Mouse (Mus musculus) forebrain, embryonic 15.5 days (tissue): ENCODE results near the gene Rbfox1. TPM values are rescaled to one million over a fixed set of nuclear protein-coding genes. Genes with fewer than 3 reads are reported as not detected.

Source experiments
- ATAC-seq: fragments of 200-750 bp; cut with Nextera tagmentation; replicated peaks from 2 replicates; pipeline ENCODE4 v1.8.0; 2017; ENCODE audit warnings: mild to moderate bottlenecking, moderate TSS enrichment, moderate library complexity
- H3K27ac ChIP-seq: fragments of 300-500 bp; sonication (generic); replicated peaks from 2 replicates; pipeline ENCODE4 v1.5.1; 2015; ENCODE audit warnings: mild to moderate bottlenecking, inconsistent platforms
- H3K27me3 ChIP-seq: fragments of 300-500 bp; sonication (generic); 2 replicates; pipeline ENCODE4 v1.6.1; 2015; ENCODE audit warnings: inconsistent platforms
- H3K36me3 ChIP-seq: fragments of 300-500 bp; sonication (generic); 2 replicates; pipeline ENCODE4 v1.6.1; 2015; ENCODE audit warnings: mild to moderate bottlenecking, inconsistent platforms
- H3K4me1 ChIP-seq: fragments of 300-500 bp; sonication (generic); 2 replicates; pipeline ENCODE4 v1.6.1; 2015; ENCODE audit warnings: inconsistent platforms
- H3K4me2 ChIP-seq: fragments of 300-500 bp; sonication (generic); replicated peaks from 2 replicates; pipeline ENCODE4 v1.6.1; 2015; ENCODE audit warnings: mild to moderate bottlenecking, inconsistent platforms
- H3K4me3 ChIP-seq: fragments of 300-500 bp; sonication (generic); 2 replicates; pipeline ENCODE4 v1.5.1; 2015; ENCODE audit warnings: mild to moderate bottlenecking, inconsistent platforms
- H3K9ac ChIP-seq: fragments of 300-500 bp; sonication (generic); replicated peaks from 2 replicates; pipeline ENCODE4 v1.6.1; 2015; ENCODE audit warnings: mild to moderate bottlenecking, inconsistent platforms
- H3K9me3 ChIP-seq: fragments of 300-500 bp; sonication (generic); 2 replicates; pipeline ENCODE4 v1.6.1; 2016; ENCODE audit warnings: inconsistent platforms
- WGBS: fragments of 180-500 bp; shearing (Covaris S2); methylation state at CpG from one replicate; pipeline ENCODE4 v1.1.7; 2015; ENCODE audit warnings: mixed read lengths; 5-methylcytosine and 5-hydroxymethylcytosine counted together
- polyA plus RNA-seq: library from polyadenylated mRNA; unstranded; fragments of >200 nt; fragmentation: Nextera tagmentation; extraction: Ambion mirVana; gene quantifications from 2 replicates; pipeline ENCODE4 v1.2.1, GENCODE M21; 2015

The Rbfox1 gene
- polyA plus RNA-seq, 1 experiment from 2014 or later: 173 TPM

GRCm38 (mm10) chr16:5910742-5911141, 25.6 kb downstream of the Rbfox1 start:
- Histone ChIP-seq H3K36me3 (no peaks in the 10 kb centered on the region), H3K27me3 (no peaks in the 10 kb centered on the region), H3K9me3 (no peaks in the 10 kb centered on the region), H3K4me3 (no peak overlapping the region), H3K27ac (no peak overlapping the region), H3K9ac (no peak overlapping the region), H3K4me1 (peaks cover 17% of the 10 kb centered on the region), H3K4me2 (no peak overlapping the region)
- no peak for ATAC-seq
- 67% methylated on average over 5 of the region's 5 CpGs for WGBS

- Histone ChIP-seq H3K4me2 (no peak overlapping the region), H3K4me1 (peaks cover 19% of the 10 kb centered on the region), H3K27ac (peak overlapping the region; percentile 4; the same call in 1 of the 2 replicates), H3K9ac (no peak overlapping the region), H3K4me3 (no peak overlapping the region), H3K36me3 (no peaks in the 10 kb centered on the region), H3K9me3 (no peaks in the 10 kb centered on the region), H3K27me3 (no peaks in the 10 kb centered on the region)
- ATAC-seq: peak; percentile 72
- 17% methylated on average over 2 of the region's 2 CpGs for WGBS
Measured at GRCm38 (mm10) chr16:5911880-5912327, 26.7 kb downstream of the Rbfox1 start.

- H3K4me2 ChIP-seq: no peak overlapping the region
- no peak overlapping the region for H3K4me3 ChIP-seq
- no peak overlapping the region for H3K9ac ChIP-seq
- no peaks in the 10 kb centered on the region for H3K36me3 ChIP-seq
- no peaks in the 10 kb centered on the region for H3K9me3 ChIP-seq
- 0 out of 2 replicates have a peak, but pooled peaks cover 3% of the 10 kb centered on the region for H3K4me1 ChIP-seq
- no peak for ATAC-seq
- H3K27me3 ChIP-seq: no peaks in the 10 kb centered on the region
- H3K27ac ChIP-seq: no peak overlapping the region
Measured at GRCm38 (mm10) chr16:5917937-5918336, 32.8 kb downstream of the Rbfox1 start.

GRCm38 (mm10) chr16:5926986-5927385, 41.8 kb downstream of the Rbfox1 start:
- Histone ChIP-seq H3K4me1 (no peaks in the 10 kb centered on the region), H3K4me3 (no peak overlapping the region), H3K9me3 (no peaks in the 10 kb centered on the region), H3K27me3 (no peaks in the 10 kb centered on the region), H3K4me2 (no peak overlapping the region), H3K9ac (no peak overlapping the region), H3K36me3 (no peaks in the 10 kb centered on the region), H3K27ac (no peak overlapping the region)
- no peak for ATAC-seq
- 0% methylated on average over 1 of the region's 1 CpGs for WGBS

GRCm38 (mm10) chr16:5931680-5932079, 46.5 kb downstream of the Rbfox1 start:
- Histone ChIP-seq H3K9me3 (no peaks in the 10 kb centered on the region), H3K27me3 (no peaks in the 10 kb centered on the region), H3K4me2 (no peak overlapping the region), H3K4me1 (no peaks in the 10 kb centered on the region), H3K4me3 (no peak overlapping the region), H3K36me3 (no peaks in the 10 kb centered on the region), H3K9ac (no peak overlapping the region), H3K27ac (no peak overlapping the region)
- 27% methylated on average over 7 of the region's 7 CpGs for WGBS
- ATAC-seq: peak; percentile 53

- WGBS: 66% methylated on average over 4 of the region's 4 CpGs
- no peak for ATAC-seq
Measured at GRCm38 (mm10) chr16:5940016-5940415, 54.9 kb downstream of the Rbfox1 start.

GRCm38 (mm10) chr16:5945682-5946081, 60.5 kb downstream of the Rbfox1 start:
- Histone ChIP-seq H3K9me3 (no peaks in the 10 kb centered on the region), H3K4me1 (no peaks in the 10 kb centered on the region), H3K27ac (no peak overlapping the region), H3K36me3 (no peaks in the 10 kb centered on the region), H3K4me3 (no peak overlapping the region), H3K9ac (no peak overlapping the region), H3K27me3 (no peaks in the 10 kb centered on the region), H3K4me2 (no peak overlapping the region)
- WGBS: 49% methylated on average over 1 of the region's 1 CpGs
- ATAC-seq: no peak

More at GRCm38 (mm10) chr16:5940016-5940415, 54.9 kb downstream of the Rbfox1 start:
- H3K36me3 ChIP-seq: no peaks in the 10 kb centered on the region
- no peak overlapping the region for H3K4me3 ChIP-seq
- no peak overlapping the region for H3K9ac ChIP-seq
- no peak overlapping the region for H3K27ac ChIP-seq
- no peaks in the 10 kb centered on the region for H3K4me1 ChIP-seq
- H3K27me3 ChIP-seq: no peaks in the 10 kb centered on the region
- H3K9me3 ChIP-seq: no peaks in the 10 kb centered on the region
- no peak overlapping the region for H3K4me2 ChIP-seq

- no peaks in the 10 kb centered on the region for H3K9me3 ChIP-seq
- WGBS: 56% methylated on average over 3 of the region's 3 CpGs
- H3K4me1 ChIP-seq: no peaks in the 10 kb centered on the region
- no peak overlapping the region for H3K4me2 ChIP-seq
- no peak overlapping the region for H3K4me3 ChIP-seq
- ATAC-seq: no peak
- H3K36me3 ChIP-seq: no peaks in the 10 kb centered on the region
- no peaks in the 10 kb centered on the region for H3K27me3 ChIP-seq
- no peak overlapping the region for H3K9ac ChIP-seq
- H3K27ac ChIP-seq: no peak overlapping the region
Measured at GRCm38 (mm10) chr16:5953106-5953505, 68.0 kb downstream of the Rbfox1 start.

GRCm38 (mm10) chr16:5957418-5957817, 72.3 kb downstream of the Rbfox1 start:
- no peaks in the 10 kb centered on the region for H3K9me3 ChIP-seq
- WGBS: 76% methylated on average over 4 of the region's 4 CpGs
- no peaks in the 10 kb centered on the region for H3K36me3 ChIP-seq
- no peak overlapping the region for H3K4me3 ChIP-seq
- no peak for ATAC-seq
- H3K4me2 ChIP-seq: no peak overlapping the region
- no peak overlapping the region for H3K9ac ChIP-seq
- H3K27me3 ChIP-seq: no peaks in the 10 kb centered on the region
- H3K4me1 ChIP-seq: no peaks in the 10 kb centered on the region
- H3K27ac ChIP-seq: no peak overlapping the region

GRCm38 (mm10) chr16:5961786-5962185, 76.6 kb downstream of the Rbfox1 start:
- H3K4me3 ChIP-seq: no peak overlapping the region
- no peak overlapping the region for H3K4me2 ChIP-seq
- H3K36me3 ChIP-seq: no peaks in the 10 kb centered on the region
- H3K27ac ChIP-seq: no peak overlapping the region
- H3K27me3 ChIP-seq: no peaks in the 10 kb centered on the region
- WGBS: 70% methylated on average over 3 of the region's 3 CpGs
- H3K9ac ChIP-seq: no peak overlapping the region
- ATAC-seq: no peak
- H3K9me3 ChIP-seq: no peaks in the 10 kb centered on the region
- H3K4me1 ChIP-seq: no peaks in the 10 kb centered on the region

- H3K27me3 ChIP-seq: no peaks in the 10 kb centered on the region
- no peak for ATAC-seq
- H3K4me3 ChIP-seq: no peak overlapping the region
- H3K36me3 ChIP-seq: no peaks in the 10 kb centered on the region
- 60% methylated on average over 2 of the region's 2 CpGs for WGBS
- H3K4me2 ChIP-seq: no peak overlapping the region
- no peak overlapping the region for H3K27ac ChIP-seq
- no peaks in the 10 kb centered on the region for H3K9me3 ChIP-seq
- no peaks in the 10 kb centered on the region for H3K4me1 ChIP-seq
- no peak overlapping the region for H3K9ac ChIP-seq
Measured at GRCm38 (mm10) chr16:5974172-5974571, 89.0 kb downstream of the Rbfox1 start.

GRCm38 (mm10) chr16:5992045-5993011, 107.2 kb downstream of the Rbfox1 start:
- no peak overlapping the region for H3K9ac ChIP-seq
- H3K27me3 ChIP-seq: no peaks in the 10 kb centered on the region
- H3K4me2 ChIP-seq: no peak overlapping the region
- peaks cover 25% of the 10 kb centered on the region for H3K4me1 ChIP-seq
- H3K36me3 ChIP-seq: no peaks in the 10 kb centered on the region
- H3K4me3 ChIP-seq: no peak overlapping the region
- H3K27ac ChIP-seq: peak overlapping the region; percentile 51
- 19% methylated on average over 10 of the region's 10 CpGs for WGBS
- H3K9me3 ChIP-seq: no peaks in the 10 kb centered on the region
- peak; percentile 71 for ATAC-seq
